Mouse (Mus musculus): ENCODE measurements around the gene Gm45713. TPM values are rescaled to one million over a fixed set of nuclear protein-coding genes. Genes with fewer than 3 reads are reported as not detected.
A peak's percentile ranks its signal among the peaks of the same experiment; 100 is the strongest.
"Not testable (repeated sequence)": the region's sequence is repeated elsewhere in the genome, so short reads cannot be mapped to it uniquely, and the experiment has no call there.

The Gm45713 gene
- polyA plus RNA-seq, 1 experiment from 2014 or later = 1.2 TPM

GRCm38 (mm10) chr7:45118336-45118735, 17.7 kb downstream of the Gm45713 start:
- Histone ChIP-seq H3K4me2 (no peak overlapping the region), H3K9ac (no peak overlapping the region), H3K27me3 (ENCODE audit: insufficient read depth, low read length) (no peaks in the 10 kb centered on the region), H3K4me3 (ENCODE audit: low read depth, low read length) (no peak overlapping the region), H3K4me1 (ENCODE audit: insufficient read depth) (peaks cover 7% of the 10 kb centered on the region; the same call in 1 of the 2 replicates), H3K9me3 (ENCODE audit: low read depth, low read length) (no peaks in the 10 kb centered on the region), H3K36me3 (ENCODE audit: insufficient read depth) (peaks cover 47% of the 10 kb centered on the region), H3K27ac (ENCODE audit: low read depth) (no peak overlapping the region)
- 79% methylated on average over 6 of the region's 6 CpGs for WGBS
- TF ChIP-seq CTCF (IDR thresholded peaks at IDR 0.05; ENCODE audit: low read depth) = no peak
- no peak for DNase-seq
- no peak for ATAC-seq (ENCODE audit: insufficient read depth)

GRCm38 (mm10) chr7:45117566-45117965, 18.5 kb downstream of the Gm45713 start:
- 0 out of 2 replicates have a peak, but pooled peaks cover under 1% of the 10 kb centered on the region for H3K4me1 ChIP-seq (ENCODE audit: insufficient read depth)
- no peak overlapping the region for H3K9ac ChIP-seq
- no peaks in the 10 kb centered on the region for H3K9me3 ChIP-seq (ENCODE audit: low read depth, low read length)
- DNase-seq (no peak), ATAC-seq (ENCODE audit: insufficient read depth) (no peak)
- peaks cover 40% of the 10 kb centered on the region for H3K36me3 ChIP-seq (ENCODE audit: insufficient read depth)
- TF ChIP-seq CTCF (IDR thresholded peaks at IDR 0.05; ENCODE audit: low read depth) = no peak
- H3K4me2 ChIP-seq = no peak overlapping the region
- H3K27me3 ChIP-seq (ENCODE audit: insufficient read depth, low read length) = no peaks in the 10 kb centered on the region
- H3K4me3 ChIP-seq (ENCODE audit: low read depth, low read length) = no peak overlapping the region
- WGBS = 73% methylated on average over 8 of the region's 8 CpGs
- H3K27ac ChIP-seq (ENCODE audit: low read depth) = no peak overlapping the region

GRCm38 (mm10) chr7:45113476-45113875, 22.6 kb downstream of the Gm45713 start:
- no peak for DNase-seq
- no peak for TF ChIP-seq CTCF (IDR thresholded peaks at IDR 0.05; ENCODE audit: low read depth)
- Histone ChIP-seq H3K27me3 (ENCODE audit: insufficient read depth, low read length) (no peaks in the 10 kb centered on the region), H3K4me1 (ENCODE audit: insufficient read depth) (no peaks in the 10 kb centered on the region), H3K9me3 (ENCODE audit: low read depth, low read length) (no peaks in the 10 kb centered on the region), H3K4me3 (ENCODE audit: low read depth, low read length) (no peak overlapping the region), H3K4me2 (no peak overlapping the region), H3K27ac (ENCODE audit: low read depth) (no peak overlapping the region), H3K9ac (no peak overlapping the region), H3K36me3 (ENCODE audit: insufficient read depth) (peaks cover 4% of the 10 kb centered on the region)
- ATAC-seq (ENCODE audit: insufficient read depth) = no peak
- WGBS = 56% methylated on average over 2 of the region's 2 CpGs

- Histone ChIP-seq H3K4me2 (no peak overlapping the region), H3K9ac (no peak overlapping the region), H3K27ac (ENCODE audit: low read depth) (no peak overlapping the region), H3K27me3 (ENCODE audit: insufficient read depth, low read length) (no peaks in the 10 kb centered on the region), H3K9me3 (ENCODE audit: low read depth, low read length) (no peaks in the 10 kb centered on the region), H3K36me3 (ENCODE audit: insufficient read depth) (no peaks in the 10 kb centered on the region; the same call in 1 of the 2 replicates), H3K4me1 (ENCODE audit: insufficient read depth) (no peaks in the 10 kb centered on the region), H3K4me3 (ENCODE audit: low read depth, low read length) (no peak overlapping the region)
- 38% methylated on average over 3 of the region's 3 CpGs for whole genome bisulfite sequencing
- DNase-seq = no peak
- TF ChIP-seq CTCF (IDR thresholded peaks at IDR 0.05; ENCODE audit: low read depth) = no peak
- ATAC-seq (ENCODE audit: insufficient read depth) = no peak
Measured at GRCm38 (mm10) chr7:45112529-45112928, 23.5 kb downstream of the Gm45713 start.

GRCm38 (mm10) chr7:45111940-45112339, 24.1 kb downstream of the Gm45713 start:
- 43% methylated on average over 2 of the region's 2 CpGs for WGBS

GRCm38 (mm10) chr7:45110089-45110488, 25.9 kb downstream of the Gm45713 start:
- not testable (repeated sequence) for H3K9me3 ChIP-seq (ENCODE audit: low read depth, low read length); DNase-seq; H3K36me3 ChIP-seq (ENCODE audit: insufficient read depth); H3K4me2 ChIP-seq; ATAC-seq (ENCODE audit: insufficient read depth); H3K4me1 ChIP-seq (ENCODE audit: insufficient read depth); H3K27me3 ChIP-seq (ENCODE audit: insufficient read depth, low read length); H3K9ac ChIP-seq; H3K27ac ChIP-seq (ENCODE audit: low read depth); H3K4me3 ChIP-seq (ENCODE audit: low read depth, low read length)
- WGBS = 85% methylated on average over 4 of the region's 4 CpGs

More at GRCm38 (mm10) chr7:45111940-45112339, 24.1 kb downstream of the Gm45713 start:
- Histone ChIP-seq H3K4me2 (no peak overlapping the region), H3K9me3 (ENCODE audit: low read depth, low read length) (no peaks in the 10 kb centered on the region), H3K4me3 (ENCODE audit: low read depth, low read length) (no peak overlapping the region), H3K9ac (no peak overlapping the region), H3K4me1 (ENCODE audit: insufficient read depth) (no peaks in the 10 kb centered on the region), H3K27ac (ENCODE audit: low read depth) (no peak overlapping the region), H3K27me3 (ENCODE audit: insufficient read depth, low read length) (no peaks in the 10 kb centered on the region), H3K36me3 (ENCODE audit: insufficient read depth) (no peaks in the 10 kb centered on the region)
- ATAC-seq (ENCODE audit: insufficient read depth) (no peak), DNase-seq (peak; percentile 17)
- no peak for TF ChIP-seq CTCF (IDR thresholded peaks at IDR 0.05; ENCODE audit: low read depth)

- H3K9me3 ChIP-seq (ENCODE audit: low read depth, low read length) = no peaks in the 10 kb centered on the region
- 54% methylated on average over 5 of the region's 5 CpGs for WGBS
- H3K9ac ChIP-seq = no peak overlapping the region
- no peak overlapping the region for H3K4me3 ChIP-seq (ENCODE audit: low read depth, low read length)
- peaks cover 7% of the 10 kb centered on the region; the same call in 1 of the 2 replicates for H3K4me1 ChIP-seq (ENCODE audit: insufficient read depth)
- no peaks in the 10 kb centered on the region for H3K27me3 ChIP-seq (ENCODE audit: insufficient read depth, low read length)
- no peaks in the 10 kb centered on the region; the same call in 1 of the 2 replicates for H3K36me3 ChIP-seq (ENCODE audit: insufficient read depth)
- TF ChIP-seq CTCF (IDR thresholded peaks at IDR 0.05; ENCODE audit: low read depth) = no peak
- ATAC-seq (ENCODE audit: insufficient read depth) = no peak
- no peak overlapping the region for H3K4me2 ChIP-seq
- no peak for DNase-seq
- H3K27ac ChIP-seq (ENCODE audit: low read depth) = no peak overlapping the region
Measured at GRCm38 (mm10) chr7:45107052-45107645, 28.9 kb downstream of the Gm45713 start.
